Mouse (Mus musculus) midbrain, embryonic 11.5 days (tissue): ENCODE measurements around the gene Ttc22. TPM values are rescaled to one million over a fixed set of nuclear protein-coding genes. Genes with fewer than 3 reads are reported as not detected.

ENCODE experiments used
- ATAC-seq: fragments of 200-750 bp; cut with Nextera tagmentation; 2 replicates; pipeline ENCODE4 v1.8.0; 2017; ENCODE audit warnings: moderate TSS enrichment, moderate library complexity; ENCODE audit not compliant: low FRiP score
- DNase-seq: peaks from one replicate; pipeline ENCODE4 v3.0.0; 2015; ENCODE audit warnings: low spot score; ENCODE audit errors: missing footprints
- H3K27ac ChIP-seq: fragments of 300-500 bp; sonication (generic); 2 replicates; pipeline ENCODE4 v1.5.1; 2014; ENCODE audit warnings: low read depth, low read length
- H3K27me3 ChIP-seq: fragments of 300-500 bp; sonication (generic); 2 replicates; pipeline ENCODE4 v1.6.1; 2014; ENCODE audit warnings: mild to moderate bottlenecking, low read length, moderate library complexity, mixed read lengths; ENCODE audit not compliant: control insufficient read depth, insufficient read depth
- H3K36me3 ChIP-seq: fragments of 300-500 bp; sonication (generic); 2 replicates; pipeline ENCODE4 v1.6.1; 2014; ENCODE audit warnings: mild to moderate bottlenecking, low read length, moderate library complexity, mixed read lengths; ENCODE audit not compliant: control insufficient read depth, insufficient read depth
- H3K4me1 ChIP-seq: fragments of 300-500 bp; sonication (generic); 2 replicates; pipeline ENCODE4 v1.6.1; 2014; ENCODE audit warnings: low read length; ENCODE audit not compliant: control insufficient read depth, insufficient read depth
- H3K4me2 ChIP-seq: fragments of 300-500 bp; sonication (generic); 2 replicates; pipeline ENCODE4 v1.6.1; 2014; ENCODE audit warnings: mild to moderate bottlenecking, moderate library complexity
- H3K4me3 ChIP-seq: fragments of 300-500 bp; sonication (generic); 2 replicates; pipeline ENCODE4 v1.5.1; 2014; ENCODE audit warnings: low read depth, low read length
- H3K9ac ChIP-seq: fragments of 300-500 bp; sonication (generic); 2 replicates; pipeline ENCODE4 v1.6.1; 2014; ENCODE audit warnings: low read length
- H3K9me3 ChIP-seq: fragments of 300-500 bp; sonication (generic); 2 replicates; pipeline ENCODE4 v1.6.1; 2016; ENCODE audit warnings: low read length; ENCODE audit not compliant: control insufficient read depth
- WGBS: fragments of 180-500 bp; shearing (Covaris S2); extraction: QIAGEN DNeasy Blood & Tissue Kit; methylation state at CpG from one replicate; pipeline ENCODE4 v1.1.7; 2014; 5-methylcytosine and 5-hydroxymethylcytosine counted together
- polyA plus RNA-seq: library from polyadenylated mRNA; unstranded; fragments of >200 nt; fragmentation: Nextera tagmentation; extraction: Ambion mirVana; gene quantifications from 2 replicates; pipeline ENCODE4 v1.2.1, GENCODE M21; 2014

Ttc22 gene
- polyA plus RNA-seq, 1 experiment from 2014 or later: not detected

- Histone ChIP-seq H3K4me3 (no peak overlapping the region), H3K4me2 (no peak overlapping the region), H3K4me1 (peaks cover 4% of the 10 kb centered on the region; the same call in 1 of the 2 replicates), H3K27me3 (no peaks in the 10 kb centered on the region), H3K9me3 (no peaks in the 10 kb centered on the region), H3K27ac (no peak overlapping the region), H3K36me3 (no peaks in the 10 kb centered on the region), H3K9ac (no peak overlapping the region)
- no peak for ATAC-seq
- 78% methylated on average over 8 of the region's 8 CpGs for WGBS
- no peak for DNase-seq
Observed at GRCm38 (mm10) chr4:106613105-106613504, 9.1 kb upstream of the Ttc22 start.

DNA sequence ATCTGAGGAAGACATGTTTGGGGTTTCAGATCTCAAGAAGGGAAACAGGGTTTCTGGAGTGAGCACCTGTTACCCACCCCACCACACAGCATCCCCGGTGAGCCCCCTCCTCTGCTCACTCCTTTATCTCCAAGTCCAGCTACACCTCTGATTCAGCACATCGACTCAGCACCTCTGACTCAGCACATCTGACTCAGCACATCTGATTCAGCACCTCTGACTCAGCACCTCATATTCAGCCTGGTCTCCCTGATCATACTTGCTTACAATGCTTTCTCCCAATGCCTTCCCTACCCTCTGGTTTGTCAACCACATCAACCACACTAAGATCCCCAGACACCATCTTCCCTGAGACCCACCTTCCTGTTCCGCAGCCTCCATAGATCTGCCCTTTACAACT, 8.7 kb upstream of the Ttc22 start:
- no peaks in the 10 kb centered on the region for H3K36me3 ChIP-seq
- H3K4me2 ChIP-seq: no peak overlapping the region
- H3K4me3 ChIP-seq: no peak overlapping the region
- H3K9me3 ChIP-seq: no peaks in the 10 kb centered on the region
- no peak overlapping the region for H3K9ac ChIP-seq
- H3K4me1 ChIP-seq: peaks cover 4% of the 10 kb centered on the region; the same call in 1 of the 2 replicates
- ATAC-seq: no peak
- H3K27me3 ChIP-seq: no peaks in the 10 kb centered on the region
- WGBS: 80% methylated on average over 3 of the region's 3 CpGs
- H3K27ac ChIP-seq: no peak overlapping the region
- DNase-seq: no peak

DNA sequence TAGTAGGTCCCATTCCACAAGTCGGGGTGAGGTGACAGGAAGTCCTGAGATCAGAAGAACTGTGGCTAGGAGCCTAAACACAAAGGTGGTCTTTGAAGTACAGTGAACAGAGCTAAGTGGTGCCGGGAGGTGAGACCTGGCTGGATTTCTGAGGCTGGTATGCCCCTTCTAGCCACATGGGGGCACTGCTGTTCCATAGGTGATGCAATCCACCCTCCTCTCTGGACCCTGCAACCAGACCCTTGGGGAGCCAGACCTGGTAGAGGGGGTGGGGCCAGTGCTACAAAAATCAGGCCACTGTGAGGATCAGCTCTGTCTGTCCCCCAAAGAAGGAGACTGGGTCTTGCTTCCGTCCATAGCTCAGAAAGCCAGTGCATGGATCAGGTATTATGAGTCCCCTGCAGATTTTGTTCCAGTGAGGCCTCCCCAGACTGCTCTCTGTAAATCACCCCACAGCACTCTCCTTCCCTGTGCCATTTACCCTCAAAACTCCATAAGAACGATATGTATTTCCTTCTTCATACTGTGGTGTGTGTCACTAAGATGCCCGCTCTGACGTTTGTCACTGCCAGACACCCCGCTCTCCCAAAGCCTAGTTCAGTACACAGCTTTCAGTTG, 7.9 kb upstream of the Ttc22 start:
- H3K4me2 ChIP-seq: no peak overlapping the region
- 42% methylated on average over 7 of the region's 7 CpGs for WGBS
- DNase-seq: peak; percentile 97
- peaks cover 4% of the 10 kb centered on the region; the same call in 1 of the 2 replicates for H3K4me1 ChIP-seq
- H3K9ac ChIP-seq: no peak overlapping the region
- no peaks in the 10 kb centered on the region for H3K27me3 ChIP-seq
- no peaks in the 10 kb centered on the region for H3K9me3 ChIP-seq
- no peaks in the 10 kb centered on the region for H3K36me3 ChIP-seq
- no peak overlapping the region for H3K27ac ChIP-seq
- H3K4me3 ChIP-seq: no peak overlapping the region
- ATAC-seq: peak; percentile 71

- Histone ChIP-seq H3K27me3 (no peaks in the 10 kb centered on the region), H3K9ac (no peak overlapping the region), H3K4me1 (peaks cover 4% of the 10 kb centered on the region; the same call in 1 of the 2 replicates), H3K27ac (no peak overlapping the region), H3K4me3 (no peak overlapping the region), H3K4me2 (no peak overlapping the region), H3K36me3 (no peaks in the 10 kb centered on the region), H3K9me3 (no peaks in the 10 kb centered on the region)
- no peak for ATAC-seq
- 85% methylated on average over 9 of the region's 9 CpGs for WGBS
- DNase-seq: peak; percentile 8
Observed at GRCm38 (mm10) chr4:106614881-106615280, 7.4 kb upstream of the Ttc22 start.

DNA sequence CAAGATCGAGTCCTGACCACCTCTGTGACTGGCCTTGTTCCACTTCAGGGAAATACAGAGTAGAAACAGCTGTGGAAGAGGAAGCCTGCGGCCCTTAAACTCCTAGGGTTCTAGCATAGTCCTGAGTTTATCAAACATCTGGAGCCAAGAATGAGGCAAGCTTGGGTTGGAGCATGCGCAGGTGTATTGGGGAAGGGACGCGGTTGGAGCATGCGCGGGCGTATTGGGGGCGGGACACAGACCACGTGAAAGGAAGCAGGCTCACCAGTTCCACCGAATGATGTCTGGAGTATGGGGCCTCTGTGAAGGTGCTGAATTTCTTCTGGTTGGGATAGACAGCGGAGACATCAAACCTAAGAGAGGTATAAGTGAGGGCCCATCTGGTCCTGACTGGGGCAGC, 6.6 kb upstream of the Ttc22 start:
- WGBS: 82% methylated on average over 12 of the region's 12 CpGs
- Histone ChIP-seq H3K27ac (no peak overlapping the region), H3K4me1 (peaks cover 4% of the 10 kb centered on the region; the same call in 1 of the 2 replicates), H3K9me3 (no peaks in the 10 kb centered on the region), H3K9ac (no peak overlapping the region), H3K4me3 (no peak overlapping the region), H3K4me2 (no peak overlapping the region), H3K36me3 (no peaks in the 10 kb centered on the region), H3K27me3 (no peaks in the 10 kb centered on the region)
- no peak for ATAC-seq
- peak; percentile 59 for DNase-seq

- Histone ChIP-seq H3K4me1 (peaks cover 4% of the 10 kb centered on the region; the same call in 1 of the 2 replicates), H3K36me3 (no peaks in the 10 kb centered on the region), H3K4me2 (peak within 1 kb of the TSS; percentile 33), H3K4me3 (peak within 1 kb of the TSS; percentile 8; the same call in 1 of the 2 replicates), H3K9me3 (no peaks in the 10 kb centered on the region), H3K27me3 (peaks cover 6% of the 10 kb centered on the region), H3K27ac (no peak within 1 kb of the TSS), H3K9ac (peak within 1 kb of the TSS; percentile 7; the same call in 1 of the 2 replicates)
- ATAC-seq: no peak; the same call in 1 of the 2 replicates
- DNase-seq: peak; percentile 85
- WGBS: under 1% methylated on average over 18 of the region's 19 CpGs
Observed at GRCm38 (mm10) chr4:106617056-106617455, 5.2 kb upstream of the Ttc22 start, which contains the start of gene Lexm. Lexm (minus strand) TSS chr4:106617241.

DNA sequence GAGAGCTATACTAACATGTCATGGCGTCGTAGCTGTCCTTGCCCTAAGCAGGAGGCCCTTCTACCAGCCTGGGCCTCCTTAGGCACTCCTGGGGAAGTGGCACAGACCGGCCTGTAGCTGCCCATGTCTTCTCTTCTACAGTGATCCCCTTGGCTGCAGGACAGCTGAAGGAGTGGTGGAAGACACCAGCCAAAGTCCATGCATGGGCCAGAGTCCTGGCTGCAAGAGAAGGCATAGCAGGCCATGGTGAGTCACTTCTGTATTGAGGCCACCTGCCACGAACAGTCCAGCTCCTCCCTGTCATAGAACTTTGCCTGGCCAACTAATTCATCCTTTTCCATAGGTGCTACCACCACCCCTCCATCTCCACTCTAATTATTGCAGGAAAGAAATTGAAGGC, 3.3 kb upstream of the Ttc22 start:
- H3K4me1 ChIP-seq: peaks cover 4% of the 10 kb centered on the region; the same call in 1 of the 2 replicates
- 78% methylated on average over 4 of the region's 4 CpGs for WGBS
- no peaks in the 10 kb centered on the region for H3K36me3 ChIP-seq
- no peak overlapping the region for H3K4me2 ChIP-seq
- peaks cover 21% of the 10 kb centered on the region for H3K27me3 ChIP-seq
- H3K9me3 ChIP-seq: no peaks in the 10 kb centered on the region
- no peak for DNase-seq
- no peak overlapping the region for H3K4me3 ChIP-seq
- no peak overlapping the region for H3K9ac ChIP-seq
- H3K27ac ChIP-seq: no peak overlapping the region
- no peak for ATAC-seq

DNA sequence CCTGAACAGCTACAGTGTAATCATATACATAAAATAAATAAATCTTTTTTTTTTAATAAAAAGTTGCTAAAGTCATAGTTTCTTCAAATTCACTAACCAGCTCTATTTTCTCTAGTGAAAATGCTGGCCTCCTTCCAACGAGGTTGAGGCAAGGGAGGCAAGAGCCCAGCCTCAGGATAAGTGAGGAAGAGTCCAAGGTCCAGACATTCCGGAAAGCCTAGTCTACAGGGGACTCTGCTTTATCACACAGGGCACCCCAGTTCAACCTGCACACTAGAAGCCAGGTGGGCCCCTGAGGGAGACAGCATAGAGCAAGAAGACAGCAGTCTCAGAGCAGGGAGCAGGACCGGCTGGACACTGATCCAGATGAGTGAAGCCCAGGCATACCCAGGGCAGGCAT, 804 bp upstream of the Ttc22 start:
- Histone ChIP-seq H3K4me2 (no peak overlapping the region), H3K4me1 (peaks cover 4% of the 10 kb centered on the region; the same call in 1 of the 2 replicates), H3K36me3 (no peaks in the 10 kb centered on the region), H3K9ac (no peak overlapping the region), H3K27ac (no peak overlapping the region), H3K27me3 (peaks cover 21% of the 10 kb centered on the region), H3K9me3 (no peaks in the 10 kb centered on the region), H3K4me3 (no peak overlapping the region)
- 75% methylated on average over 3 of the region's 3 CpGs for WGBS
- ATAC-seq (no peak), DNase-seq (no peak)

GRCm38 (mm10) chr4:106622712-106623111, 480 bp downstream of the Ttc22 start:
- no peaks in the 10 kb centered on the region for H3K9me3 ChIP-seq
- no peak overlapping the region for H3K4me3 ChIP-seq
- H3K27me3 ChIP-seq: peaks cover 21% of the 10 kb centered on the region
- H3K36me3 ChIP-seq: no peaks in the 10 kb centered on the region
- no peak overlapping the region for H3K27ac ChIP-seq
- no peaks in the 10 kb centered on the region for H3K4me1 ChIP-seq
- H3K4me2 ChIP-seq: no peak overlapping the region
- DNase-seq: peak; percentile 75
- no peak overlapping the region for H3K9ac ChIP-seq
- WGBS: 31% methylated on average over 28 of the region's 28 CpGs
- ATAC-seq: no peak
